Comparison of ENCODE assay signal across 11 mouse cellular contexts in the genomic region with DNA sequence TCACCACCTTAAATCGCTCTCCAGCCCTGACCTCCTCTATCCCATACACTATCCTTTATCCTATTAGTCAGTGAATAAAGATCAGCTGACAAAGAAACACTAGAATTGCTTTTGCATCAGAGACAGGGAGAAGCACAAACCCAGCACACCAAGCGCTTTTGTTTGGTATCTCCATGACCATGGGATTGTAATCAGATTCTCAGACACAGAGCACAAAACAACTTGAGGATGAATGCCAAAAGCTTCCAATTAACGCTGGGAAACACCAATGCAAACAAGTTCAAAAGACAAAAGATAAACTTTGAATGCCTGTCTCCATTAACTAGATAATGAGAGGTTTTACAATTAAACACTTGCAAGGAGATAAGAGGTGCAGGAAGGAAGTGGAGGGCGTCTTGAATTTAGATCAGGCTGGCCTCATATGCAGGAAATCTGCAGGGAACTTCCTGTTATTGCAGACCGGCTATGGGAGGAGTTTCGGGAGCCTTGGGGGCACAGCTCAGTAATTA.
DNase-seq lines count a peak whose midpoint lies in the region; ATAC-seq and TF ChIP-seq lines count a peak whose summit lies in the region.
"Had no signal": no experiment of that assay in that cellular context is flagged by ENCODE, and none has a peak within 500 bp of the region (broad histone marks: within the 10 kb centered on the region; RNA-seq: fewer than 3 reads in every experiment).

No protein-coding gene starts in this region.

- H3K9ac ChIP-seq in kidney, postnatal 0 days (ENCODE audit: low read depth, low read length), result no peak overlapping the region
- H3K9ac ChIP-seq: embryonic facial prominence, embryonic 15.5 days; limb, embryonic 15.5 days had no signal

- no peak overlapping the region for H3K4me2 ChIP-seq in kidney, postnatal 0 days (ENCODE audit: low read length)
- H3K4me2 ChIP-seq: embryonic facial prominence, embryonic 15.5 days; limb, embryonic 15.5 days had no signal

- H3K4me3 ChIP-seq in kidney, postnatal 0 days (replicated peaks; ENCODE audit: low read depth, low read length), result no peak overlapping the region
- H3K4me3 ChIP-seq: embryonic facial prominence, embryonic 15.5 days; limb, embryonic 15.5 days had no signal

- WGBS in kidney, postnatal 0 days, result 40% methylated on average over 6 of the region's 6 CpGs

- peak; percentile 28 for DNase-seq in kidney, postnatal 0 days (ENCODE audit: low spot score)
- DNase-seq in kidney, adult 18-20 months, result no peak
- DNase-seq in heart, postnatal 10 days, result peak; percentile 21 to 47
- DNase-seq in lung, postnatal 4 days, result peak; percentile 18 to 58
- DNase-seq in kidney, adult 8-10 months, result no peak
- DNase-seq in thymus, postnatal 14 days, result no peak
- DNase-seq: thymus, postnatal 4 days had no signal

- H3K27ac ChIP-seq in kidney, postnatal 0 days, result no peak overlapping the region
- H3K27ac ChIP-seq: embryonic facial prominence, embryonic 15.5 days; limb, embryonic 15.5 days had no signal

- no peak for TF ChIP-seq CTCF in kidney, postnatal 0 days (IDR thresholded peaks at IDR 0.05; ENCODE audit: low read depth)

- no peak for ATAC-seq in kidney, postnatal 0 days (replicated peaks; ENCODE audit: low FRiP score, low read depth)
- peak; percentile 39; the same call in 1 of the 2 replicates for ATAC-seq in common myeloid progenitor, adult 5-6 weeks (replicated peaks; ENCODE audit: low read depth, poor library complexity, severe bottlenecking)
- ATAC-seq: Patski had no signal

- H3K9me3 ChIP-seq in kidney, postnatal 0 days (replicated peaks; ENCODE audit: low read length), result no peaks in the 10 kb centered on the region
- H3K9me3 ChIP-seq: embryonic facial prominence, embryonic 15.5 days; limb, embryonic 15.5 days had no signal

- no peaks in the 10 kb centered on the region for H3K36me3 ChIP-seq in kidney, postnatal 0 days (ENCODE audit: insufficient read depth, low read length)
- H3K36me3 ChIP-seq: embryonic facial prominence, embryonic 15.5 days; limb, embryonic 15.5 days had no signal

- H3K4me1 ChIP-seq in kidney, postnatal 0 days (replicated peaks; ENCODE audit: insufficient read depth, low read length), result no peaks in the 10 kb centered on the region
- H3K4me1 ChIP-seq: embryonic facial prominence, embryonic 15.5 days; limb, embryonic 15.5 days had no signal

- no peaks in the 10 kb centered on the region for H3K27me3 ChIP-seq in kidney, postnatal 0 days (ENCODE audit: insufficient read depth, low read length)
- H3K27me3 ChIP-seq: embryonic facial prominence, embryonic 15.5 days; limb, embryonic 15.5 days had no signal

- intact Hi-C loops in heart, postnatal 10 days (cut with DNase I), result no loop called here

Comparison
In these comparisons a context has a peak if more than half of its experiments do, and no peak if none do; other contexts are left out.
1. DNase-seq: peak in kidney, postnatal 0 days (single experiment), heart, postnatal 10 days (2 of 2) and lung, postnatal 4 days (2 of 2); none in kidney, adult 18-20 months (single experiment), kidney, adult 8-10 months (0 of 2) and thymus, postnatal 14 days (single experiment).